Mouse (Mus musculus) spleen, postnatal 0 days (tissue): Measurements from ENCODE around the gene Dio3. TPM values are rescaled to one million over a fixed set of nuclear protein-coding genes. Genes with fewer than 3 reads are reported as not detected.

ENCODE experiments used
- polyA plus RNA-seq: library from polyadenylated mRNA; unstranded; fragments of >200 nt; fragmentation: Nextera tagmentation; extraction: Ambion mirVana; gene quantifications from 2 replicates; pipeline ENCODE4 v1.2.1, GENCODE M21; 2015

Dio3 gene
- polyA plus RNA-seq: 0.10 TPM in 1 of 2 replicates, not detected in the other

GRCm38 (mm10) chr12:110278853-110279252 lies at the start of gene Dio3:
TSS of gene Dio3 (plus strand) at chr12:110279068.

Other genes starting within 250 kb of the Dio3 start
- gene Ppp2r5c, start 168.1 kb downstream of the Dio3 start, polyA plus RNA-seq: 107 TPM in 2 replicates